Mouse (Mus musculus): ENCODE measurements around the gene Sirt6. TPM values are rescaled to one million over a fixed set of nuclear protein-coding genes. Genes with fewer than 3 reads are reported as not detected.

The Sirt6 gene
- total RNA-seq, 2 experiments from 2014 or later, result 0.96 to 3.7 TPM

Other genes starting within 250 kb of the Sirt6 start
- gene Fzr1, start 249.3 kb downstream of the Sirt6 start, total RNA-seq (2015; ENCODE audit: low replicate concordance), result 286 and 325 TPM in 2 replicates
- gene Fzr1, start 249.3 kb downstream of the Sirt6 start, total RNA-seq (2017; ENCODE audit: low replicate concordance), result 463 and 486 TPM in 2 replicates
- 10.4 and 11.7 TPM in 2 replicates for gene Dohh, start 243.4 kb downstream of the Sirt6 start, total RNA-seq (2015; ENCODE audit: low replicate concordance)
- 32.5 and 33.7 TPM in 2 replicates for gene Dohh, start 243.4 kb downstream of the Sirt6 start, total RNA-seq (2017; ENCODE audit: low replicate concordance)
- gene Gm48551, start 243.3 kb downstream of the Sirt6 start, total RNA-seq (2015; ENCODE audit: low replicate concordance), result 2.5 and 3.7 TPM in 2 replicates
- 1.3 TPM in 1 of 2 replicates, not detected in the other for gene Gm48551, start 243.3 kb downstream of the Sirt6 start, total RNA-seq (2017; ENCODE audit: low replicate concordance)
- gene Gm48552, start 238.8 kb downstream of the Sirt6 start, total RNA-seq (2015; ENCODE audit: low replicate concordance), result not detected in 2 replicates
- gene Gm48552, start 238.8 kb downstream of the Sirt6 start, total RNA-seq (2017; ENCODE audit: low replicate concordance), result 5.6 TPM in 1 of 2 replicates, not detected in the other
- gene Smim24, start 234.7 kb downstream of the Sirt6 start, total RNA-seq (2015; ENCODE audit: low replicate concordance), result 5.4 TPM in 1 of 2 replicates, not detected in the other
- 1.8 and 3.8 TPM in 2 replicates for gene Smim24, start 234.7 kb downstream of the Sirt6 start, total RNA-seq (2017; ENCODE audit: low replicate concordance)
- gene Nfic, start 172.2 kb downstream of the Sirt6 start, total RNA-seq (2015; ENCODE audit: low replicate concordance), result 13.4 and 23.8 TPM in 2 replicates
- gene Nfic, start 172.2 kb downstream of the Sirt6 start, total RNA-seq (2017; ENCODE audit: low replicate concordance), result 0.84 and 8.2 TPM in 2 replicates
- gene Celf5, start 145.1 kb downstream of the Sirt6 start, total RNA-seq (2015; ENCODE audit: low replicate concordance), result not detected in 2 replicates
- 0.68 TPM in 1 of 2 replicates, not detected in the other for gene Celf5, start 145.1 kb downstream of the Sirt6 start, total RNA-seq (2017; ENCODE audit: low replicate concordance)
- gene Ncln, start 131.4 kb downstream of the Sirt6 start, total RNA-seq (2015; ENCODE audit: low replicate concordance), result 8.1 and 46.4 TPM in 2 replicates
- 10.8 and 12.8 TPM in 2 replicates for gene Ncln, start 131.4 kb downstream of the Sirt6 start, total RNA-seq (2017; ENCODE audit: low replicate concordance)
- gene S1pr4, start 127.7 kb downstream of the Sirt6 start, total RNA-seq (2015; ENCODE audit: low replicate concordance), result 2.9 and 4.6 TPM in 2 replicates
- 2.1 and 6.0 TPM in 2 replicates for gene S1pr4, start 127.7 kb downstream of the Sirt6 start, total RNA-seq (2017; ENCODE audit: low replicate concordance)
- gene Gna15, start 103.6 kb downstream of the Sirt6 start, total RNA-seq (2015; ENCODE audit: low replicate concordance), result 2.1 and 12.1 TPM in 2 replicates
- gene Gna15, start 103.6 kb downstream of the Sirt6 start, total RNA-seq (2017; ENCODE audit: low replicate concordance), result 6.3 and 14.8 TPM in 2 replicates
- 1.9 and 2.1 TPM in 2 replicates for gene Gna11, start 82.6 kb downstream of the Sirt6 start, total RNA-seq (2015; ENCODE audit: low replicate concordance)
- 5.9 and 10.9 TPM in 2 replicates for gene Gna11, start 82.6 kb downstream of the Sirt6 start, total RNA-seq (2017; ENCODE audit: low replicate concordance)
- 68.5 and 77.8 TPM in 2 replicates for gene Aes, start 68.3 kb downstream of the Sirt6 start, total RNA-seq (2015; ENCODE audit: low replicate concordance)
- 31.4 and 81.9 TPM in 2 replicates for gene Aes, start 68.3 kb downstream of the Sirt6 start, total RNA-seq (2017; ENCODE audit: low replicate concordance)
- gene Tle2, start 53.2 kb downstream of the Sirt6 start, total RNA-seq (2015; ENCODE audit: low replicate concordance), result not detected in 2 replicates
- not detected in 2 replicates for gene Tle2, start 53.2 kb downstream of the Sirt6 start, total RNA-seq (2017; ENCODE audit: low replicate concordance)
- gene Tle6, start 26.7 kb downstream of the Sirt6 start, total RNA-seq (2015; ENCODE audit: low replicate concordance), result 1.7 and 2.7 TPM in 2 replicates
- gene Tle6, start 26.7 kb downstream of the Sirt6 start, total RNA-seq (2017; ENCODE audit: low replicate concordance), result not detected in 2 replicates
- 2.9 and 6.0 TPM in 2 replicates for gene BC025920, start 21.5 kb downstream of the Sirt6 start, total RNA-seq (2015; ENCODE audit: low replicate concordance)
- 2.0 and 8.8 TPM in 2 replicates for gene BC025920, start 21.5 kb downstream of the Sirt6 start, total RNA-seq (2017; ENCODE audit: low replicate concordance)
- not detected in 2 replicates for gene Ankrd24, start 743 bp upstream of the Sirt6 start, total RNA-seq (2015; ENCODE audit: low replicate concordance)
- gene Ankrd24, start 743 bp upstream of the Sirt6 start, total RNA-seq (2017; ENCODE audit: low replicate concordance), result 0.28 and 1.1 TPM in 2 replicates
- gene Gm10778, start 21.3 kb upstream of the Sirt6 start, total RNA-seq (2015; ENCODE audit: low replicate concordance), result 0.63 and 1.9 TPM in 2 replicates
- 1.4 TPM in 1 of 2 replicates, not detected in the other for gene Gm10778, start 21.3 kb upstream of the Sirt6 start, total RNA-seq (2017; ENCODE audit: low replicate concordance)
- 6.3 TPM in 1 of 2 replicates, not detected in the other for gene Zfp433, start 77.0 kb upstream of the Sirt6 start, total RNA-seq (2015; ENCODE audit: low replicate concordance)
- 1.2 and 5.4 TPM in 2 replicates for gene Zfp433, start 77.0 kb upstream of the Sirt6 start, total RNA-seq (2017; ENCODE audit: low replicate concordance)
- gene Gm3055, start 143.4 kb upstream of the Sirt6 start, total RNA-seq (2015; ENCODE audit: low replicate concordance), result not detected in 2 replicates
- gene Gm3055, start 143.4 kb upstream of the Sirt6 start, total RNA-seq (2017; ENCODE audit: low replicate concordance), result 0.34 and 1.4 TPM in 2 replicates
- 1.5 and 1.9 TPM in 2 replicates for gene Gm4767, start 184.4 kb upstream of the Sirt6 start, total RNA-seq (2015; ENCODE audit: low replicate concordance)
- gene Gm4767, start 184.4 kb upstream of the Sirt6 start, total RNA-seq (2017; ENCODE audit: low replicate concordance), result 1.6 TPM in 1 of 2 replicates, not detected in the other
- gene Gm32687, start 236.1 kb upstream of the Sirt6 start, total RNA-seq (2015; ENCODE audit: low replicate concordance), result 1.5 TPM in 1 of 2 replicates, not detected in the other
- 1.7 TPM in 1 of 2 replicates, not detected in the other for gene Gm32687, start 236.1 kb upstream of the Sirt6 start, total RNA-seq (2017; ENCODE audit: low replicate concordance)